Mouse (Mus musculus) brain, embryonic 14.5 days (tissue): ENCODE data around the gene D930048N14Rik.

Source experiments
- CTCF ChIP-seq: fragments of 200-500 bp; IDR thresholded peaks from 2 replicates; pipeline ENCODE4 v1.5.1; 2012; ENCODE audit warnings: inconsistent platforms, mild to moderate bottlenecking, moderate library complexity, borderline replicate concordance; ENCODE audit not compliant: insufficient read depth, insufficient read length; ENCODE audit errors: extremely low read depth
- POLR2A ChIP-seq: fragments of 200-500 bp; IDR thresholded peaks from 2 replicates; pipeline ENCODE4 v1.6.1; 2012; ENCODE audit warnings: mild to moderate bottlenecking, inconsistent platforms, borderline replicate concordance; ENCODE audit not compliant: poor library complexity, insufficient read depth, insufficient read length, severe bottlenecking; ENCODE audit errors: extremely low read depth

DNA sequence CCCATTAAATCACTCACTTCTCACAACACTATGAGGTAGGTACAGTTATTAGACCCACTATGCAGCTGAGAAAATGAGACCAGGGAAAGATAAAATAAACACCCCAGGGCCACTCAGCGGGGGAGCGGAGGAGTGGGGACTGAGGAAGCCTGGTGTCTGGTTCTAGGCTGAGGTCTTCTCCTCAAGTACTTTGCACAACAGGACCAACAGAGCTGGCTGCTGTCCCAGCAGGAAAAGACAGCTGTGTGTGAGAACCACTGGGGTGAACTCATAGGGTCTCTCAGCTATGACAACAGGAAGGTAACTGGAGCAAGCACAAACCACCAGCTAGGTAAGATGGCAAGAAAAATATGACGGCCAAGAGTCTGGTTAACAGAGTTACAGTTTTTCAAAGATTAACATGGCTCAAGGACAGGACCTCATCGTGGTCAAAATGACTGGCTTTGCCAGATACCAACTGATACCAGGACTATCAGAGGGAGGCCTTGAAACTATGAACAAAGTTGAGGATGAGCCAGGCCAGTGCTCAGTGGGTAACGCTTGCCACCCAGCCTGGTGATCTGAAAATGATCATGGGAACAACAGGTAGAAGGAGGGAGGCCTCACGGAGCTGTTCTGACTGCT is 18.5 kb upstream of the D930048N14Rik start:
- no peak for TF ChIP-seq CTCF
- no peak for TF ChIP-seq POLR2A
